Comparison of ENCODE assay signal across 25 mouse cellular contexts in genomic region chr4:86191195-86191594, GRCm38 (mm10).
DNase-seq lines count a peak whose midpoint lies in the region; ATAC-seq and TF ChIP-seq lines count a peak whose summit lies in the region.
"Had no signal": no experiment of that assay in that cellular context is flagged by ENCODE, and none has a peak within 500 bp of the region (broad histone marks: within the 10 kb centered on the region; RNA-seq: fewer than 3 reads in every experiment).

No protein-coding gene starts in this region.

- no peak overlapping the region for H3K9ac ChIP-seq in kidney, embryonic 14.5 days (ENCODE audit: low read depth, low read length)
- H3K9ac ChIP-seq: forebrain, embryonic 13.5 days; heart, embryonic 13.5 days; hindbrain, embryonic 12.5 days; hindbrain, embryonic 15.5 days had no signal

- H3K4me1 ChIP-seq in kidney, adult 2 months (ENCODE audit: control insufficient read depth, insufficient read depth, low read length): no peaks in the 10 kb centered on the region
- H3K4me1 ChIP-seq in kidney, embryonic 14.5 days (ENCODE audit: control insufficient read depth, insufficient read depth, low read length): no peaks in the 10 kb centered on the region
- H3K4me1 ChIP-seq: heart, embryonic 10.5 days; hindbrain, embryonic 15.5 days had no signal

- H3K36me3 ChIP-seq in kidney, adult 2 months (ENCODE audit: control insufficient read depth, insufficient read depth, low read length): no peaks in the 10 kb centered on the region
- H3K36me3 ChIP-seq in kidney, embryonic 14.5 days (ENCODE audit: control insufficient read depth, insufficient read depth, low read length): no peaks in the 10 kb centered on the region
- H3K36me3 ChIP-seq: forebrain, embryonic 10.5 days; heart, embryonic 10.5 days; heart, embryonic 13.5 days; hindbrain, embryonic 12.5 days; hindbrain, embryonic 15.5 days had no signal

- no peak for ATAC-seq in kidney, embryonic 14.5 days (ENCODE audit: low FRiP score, low TSS enrichment)
- ATAC-seq: forebrain, embryonic 13.5 days; forebrain, embryonic 16.5 days had no signal

- peak; percentile 75 for DNase-seq in kidney, adult 2 months
- peak; percentile 12 to 57 for DNase-seq in kidney, postnatal 25 days
- no peak for DNase-seq in kidney, postnatal 14 days
- peak; percentile 25 for DNase-seq in ES-CJ7 (ENCODE audit: low read depth, low spot score)
- peak; percentile 7 for DNase-seq in ZHBTc4 (ENCODE audit: low read depth, low spot score)
- DNase-seq in cerebellum, adult 9-11 months: no peak
- no peak for DNase-seq in embryo, embryonic 10 days (ENCODE audit: low spot score)
- DNase-seq: adrenal gland, postnatal 10 days; adrenal gland, postnatal 36 days; cerebellum, adult 18-20 months; cerebellum, postnatal 10 days; cerebellum, postnatal 36 days; gastrocnemius, postnatal 10 days; gastrocnemius, postnatal 36 days; heart, adult 2 months; heart, postnatal 14 days; heart, postnatal 4 days had no signal

- no peak overlapping the region for H3K4me3 ChIP-seq in kidney, adult 2 months (ENCODE audit: insufficient read depth, low read depth, low read length)
- H3K4me3 ChIP-seq in kidney, embryonic 14.5 days (ENCODE audit: low read length): no peak overlapping the region
- H3K4me3 ChIP-seq: forebrain, embryonic 10.5 days; forebrain, embryonic 13.5 days; heart, adult 2 months; heart, embryonic 10.5 days; heart, embryonic 13.5 days; hindbrain, embryonic 12.5 days; hindbrain, embryonic 15.5 days had no signal

- H3K4me2 ChIP-seq in kidney, embryonic 14.5 days (replicated peaks; ENCODE audit: low read depth, low read length): no peak overlapping the region
- H3K4me2 ChIP-seq: forebrain, embryonic 13.5 days; heart, embryonic 13.5 days; hindbrain, embryonic 12.5 days; hindbrain, embryonic 15.5 days had no signal

- no peaks in the 10 kb centered on the region for H3K9me3 ChIP-seq in kidney, embryonic 14.5 days (ENCODE audit: control insufficient read depth, low read length)
- H3K9me3 ChIP-seq: forebrain, embryonic 10.5 days; forebrain, embryonic 13.5 days; heart, embryonic 10.5 days; hindbrain, embryonic 12.5 days; hindbrain, embryonic 15.5 days had no signal

- H3K27me3 ChIP-seq in kidney, adult 2 months (replicated peaks; ENCODE audit: control insufficient read depth, insufficient read depth, low read length): no peaks in the 10 kb centered on the region
- no peaks in the 10 kb centered on the region for H3K27me3 ChIP-seq in kidney, embryonic 14.5 days (ENCODE audit: control insufficient read depth, insufficient read depth, low read length)
- H3K27me3 ChIP-seq: forebrain, embryonic 13.5 days; heart, embryonic 13.5 days; hindbrain, embryonic 12.5 days; hindbrain, embryonic 15.5 days had no signal

- H3K27ac ChIP-seq in kidney, adult 2 months (ENCODE audit: insufficient read depth, low read depth, low read length): no peak overlapping the region
- no peak overlapping the region for H3K27ac ChIP-seq in kidney, embryonic 14.5 days (ENCODE audit: low read depth, low read length)
- H3K27ac ChIP-seq: forebrain, embryonic 10.5 days; forebrain, embryonic 13.5 days; heart, adult 2 months; heart, embryonic 10.5 days; heart, embryonic 13.5 days; hindbrain, embryonic 12.5 days; hindbrain, embryonic 15.5 days had no signal

- no peak for TF ChIP-seq POLR2A in kidney, adult 2 months (IDR thresholded peaks at IDR 0.05; ENCODE audit: low read depth, low read length)

- 61% methylated on average over 5 of the region's 5 CpGs for whole genome bisulfite sequencing in kidney, adult 2 months
- WGBS in kidney, embryonic 14.5 days: 80% methylated on average over 5 of the region's 5 CpGs

- no peak for TF ChIP-seq CTCF in kidney, adult 2 months (conservative IDR thresholded peaks at IDR 0.05; ENCODE audit: insufficient read depth, insufficient read length, low read depth, low read length)

Comparison
In these comparisons a context has a peak if more than half of its experiments do, and no peak if none do; other contexts are left out.
1. DNase-seq: peak in kidney, adult 2 months (single experiment), kidney, postnatal 25 days (2 of 2), ES-CJ7 (single experiment) and ZHBTc4 (single experiment); none in kidney, postnatal 14 days (single experiment), cerebellum, adult 9-11 months (single experiment) and embryo, embryonic 10 days (single experiment).